Mouse (Mus musculus) liver, embryonic 12.5 days (tissue): ENCODE data around the gene Ccar1. TPM values are rescaled to one million over a fixed set of nuclear protein-coding genes. Genes with fewer than 3 reads are reported as not detected.
"Not testable (repeated sequence)": the region's sequence is repeated elsewhere in the genome, so short reads cannot be mapped to it uniquely, and the experiment has no call there.

ENCODE experiments used
- ATAC-seq: fragments of 200-750 bp; cut with Nextera tagmentation; 2 replicates; pipeline ENCODE4 v1.8.0; 2017; ENCODE audit warnings: moderate number of reproducible peaks, mild to moderate bottlenecking, moderate library complexity
- H3K27ac ChIP-seq: fragments of 300-500 bp; sonication (generic); 2 replicates; pipeline ENCODE4 v1.5.1; 2016; ENCODE audit warnings: mild to moderate bottlenecking
- H3K27me3 ChIP-seq: fragments of 300-500 bp; sonication (generic); replicated peaks from 2 replicates; pipeline ENCODE4 v1.6.1; 2016; ENCODE audit warnings: mild to moderate bottlenecking, moderate library complexity
- H3K36me3 ChIP-seq: fragments of 300-500 bp; sonication (generic); 2 replicates; pipeline ENCODE4 v1.6.1; 2016; ENCODE audit warnings: mild to moderate bottlenecking, moderate library complexity
- H3K4me1 ChIP-seq: fragments of 300-500 bp; sonication (generic); 2 replicates; pipeline ENCODE4 v1.6.1; 2016
- H3K4me2 ChIP-seq: fragments of 300-500 bp; sonication (generic); 2 replicates; pipeline ENCODE4 v1.6.1; 2016; ENCODE audit warnings: mild to moderate bottlenecking, moderate library complexity
- H3K4me3 ChIP-seq: fragments of 300-500 bp; sonication (generic); 2 replicates; pipeline ENCODE4 v1.5.1; 2016; ENCODE audit warnings: mild to moderate bottlenecking, moderate library complexity
- H3K9ac ChIP-seq: fragments of 300-500 bp; sonication (generic); 2 replicates; pipeline ENCODE4 v1.6.1; 2016; ENCODE audit warnings: mild to moderate bottlenecking, moderate library complexity
- H3K9me3 ChIP-seq: fragments of 300-500 bp; sonication (generic); replicated peaks from 2 replicates; pipeline ENCODE4 v1.6.1; 2016; ENCODE audit warnings: mild to moderate bottlenecking, moderate library complexity
- WGBS: fragments of 180-500 bp; shearing (Covaris S2); methylation state at CpG from one replicate; pipeline ENCODE4 v1.1.7; 2016; ENCODE audit not compliant: insufficient replicate concordance; 5-methylcytosine and 5-hydroxymethylcytosine counted together
- polyA plus RNA-seq: library from polyadenylated mRNA; unstranded; fragments of >200 nt; fragmentation: Nextera tagmentation; extraction: Ambion mirVana; gene quantifications from 2 replicates; pipeline ENCODE4 v1.2.1, GENCODE M21; 2016

Gene Ccar1
- polyA plus RNA-seq, 1 experiment from 2014 or later, result 78.7 TPM

DNA sequence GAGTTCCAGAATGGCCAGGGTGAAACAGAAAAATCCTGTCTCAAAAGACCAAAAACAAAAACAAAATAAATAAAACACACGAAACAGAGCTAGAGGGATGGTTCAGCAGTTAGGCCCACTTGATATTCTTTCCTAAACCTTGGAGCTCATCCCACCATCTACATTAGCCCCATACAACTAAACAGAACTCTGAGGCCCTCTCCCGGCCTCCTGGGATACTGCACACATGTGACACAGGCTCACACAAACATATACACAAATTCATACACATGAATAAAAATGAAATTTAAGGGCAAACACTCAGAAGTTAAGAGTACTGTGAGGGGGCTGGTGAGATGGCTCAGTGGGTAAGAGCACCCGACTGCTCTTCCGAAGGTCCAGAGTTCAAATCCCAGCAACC lies 2.1 kb upstream of the Ccar1 start:
- no peak overlapping the region for H3K9ac ChIP-seq
- H3K4me2 ChIP-seq, result no peak overlapping the region
- peaks cover 28% of the 10 kb centered on the region for H3K4me1 ChIP-seq
- peaks cover 16% of the 10 kb centered on the region for H3K36me3 ChIP-seq
- H3K27me3 ChIP-seq, result no peaks in the 10 kb centered on the region
- H3K9me3 ChIP-seq, result no peaks in the 10 kb centered on the region
- ATAC-seq, result no peak
- no peak overlapping the region for H3K27ac ChIP-seq
- no peak overlapping the region for H3K4me3 ChIP-seq
- WGBS, result 90% methylated on average over 4 of the region's 4 CpGs

DNA sequence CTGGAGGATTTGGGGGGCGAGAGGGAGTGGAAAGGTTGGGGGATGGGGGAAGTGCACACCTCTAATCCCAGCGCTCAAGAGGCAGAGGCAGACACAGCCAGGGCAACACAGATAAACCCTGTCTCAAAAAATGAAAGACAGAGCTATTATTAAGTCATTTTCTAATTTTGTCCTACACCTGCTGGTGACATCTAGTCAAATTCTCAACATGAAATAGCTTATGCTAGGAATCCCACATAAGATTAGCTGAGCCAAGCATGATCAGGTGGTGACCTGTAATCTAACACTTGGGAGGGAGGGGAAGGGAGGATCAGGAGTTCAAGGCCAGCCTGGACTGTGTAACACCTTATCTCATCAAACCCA lies 986 bp upstream of the Ccar1 start:
- no peaks in the 10 kb centered on the region for H3K27me3 ChIP-seq
- peak overlapping the region; percentile 98 for H3K27ac ChIP-seq
- peak overlapping the region; percentile 82 for H3K4me2 ChIP-seq
- peaks cover 28% of the 10 kb centered on the region for H3K36me3 ChIP-seq
- H3K4me3 ChIP-seq, result peak overlapping the region; percentile 98
- 35% methylated on average over 2 of the region's 2 CpGs for WGBS
- peak overlapping the region; percentile 99 for H3K9ac ChIP-seq
- no peak for ATAC-seq
- no peaks in the 10 kb centered on the region for H3K9me3 ChIP-seq
- peaks cover 31% of the 10 kb centered on the region for H3K4me1 ChIP-seq

DNA sequence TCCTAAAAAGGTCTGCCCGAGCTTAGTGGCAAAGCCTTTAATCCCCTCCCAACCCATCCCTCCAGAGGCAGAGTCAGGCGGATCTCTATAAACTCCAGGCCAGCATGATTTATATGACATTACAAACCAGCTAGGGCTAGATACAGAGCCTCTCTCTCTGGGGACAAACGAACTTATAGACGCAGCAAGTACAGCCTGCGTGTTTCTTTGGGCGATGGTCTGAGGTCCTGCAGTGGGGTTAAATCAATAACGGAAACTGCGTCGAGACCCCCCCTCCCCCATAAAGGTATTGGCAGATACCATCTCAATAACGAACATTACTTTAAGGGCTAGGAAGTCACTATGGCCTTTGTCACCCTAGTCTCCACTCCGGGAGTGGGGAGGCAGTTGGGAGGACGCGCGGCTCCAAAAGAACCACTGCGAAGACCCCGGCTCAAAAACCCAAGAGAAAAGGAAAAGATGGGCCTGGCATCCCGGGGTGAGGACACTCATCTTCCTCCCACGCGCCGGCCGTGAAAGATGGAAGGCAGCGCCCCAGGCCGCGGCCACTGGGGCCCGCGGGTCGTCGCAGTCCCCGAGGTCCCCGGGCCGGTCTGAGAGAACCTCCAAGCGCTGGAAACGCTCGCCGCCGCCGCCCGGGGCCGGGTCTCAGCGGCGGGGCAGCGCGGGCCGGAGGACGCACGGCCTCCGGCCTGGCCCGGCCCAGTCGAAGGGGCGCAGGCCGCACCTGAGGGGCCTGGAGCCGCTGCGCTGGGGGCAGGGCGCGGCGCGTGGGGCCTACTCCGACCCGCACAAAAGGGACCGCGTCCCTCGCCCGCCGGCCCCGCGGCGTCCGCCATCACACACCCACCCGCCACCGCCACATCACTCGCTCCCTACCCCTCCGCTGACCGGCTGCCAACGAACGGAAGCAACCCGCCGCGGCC lies 572 bp downstream of the Ccar1 start:
- peak overlapping the region; percentile 98 for H3K27ac ChIP-seq
- peak overlapping the region; percentile 99 for H3K9ac ChIP-seq
- peak overlapping the region; percentile 98 for H3K4me3 ChIP-seq
- no peaks in the 10 kb centered on the region for H3K27me3 ChIP-seq
- peaks cover 31% of the 10 kb centered on the region for H3K4me1 ChIP-seq
- H3K36me3 ChIP-seq, result peaks cover 43% of the 10 kb centered on the region
- ATAC-seq, result peak; percentile 74
- H3K4me2 ChIP-seq, result peak overlapping the region; percentile 82
- H3K9me3 ChIP-seq, result no peaks in the 10 kb centered on the region
- 1% methylated on average over 78 of the region's 78 CpGs for WGBS

DNA sequence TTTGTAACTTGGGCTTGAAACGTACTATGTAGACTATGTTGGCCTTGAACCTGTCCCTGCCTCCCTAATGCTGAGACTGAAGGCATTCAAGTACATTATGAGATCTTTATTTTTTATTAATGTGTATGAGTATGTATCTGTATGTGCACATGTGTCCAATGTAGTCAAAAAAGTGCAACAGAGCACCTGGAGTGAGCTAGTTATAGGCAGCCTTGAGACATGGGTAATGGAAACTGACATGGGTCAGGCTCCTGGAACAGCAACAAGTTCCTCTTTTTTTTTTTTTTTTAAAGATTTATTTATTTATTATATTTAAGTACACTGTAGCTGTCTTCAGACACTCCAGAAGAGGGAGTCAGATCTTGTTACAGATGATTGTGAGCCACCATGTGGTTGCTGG lies 10.3 kb downstream of the Ccar1 start:
- WGBS, result 82% methylated on average over 1 of the region's 1 CpGs
- H3K9ac ChIP-seq, ATAC-seq, H3K9me3 ChIP-seq, H3K27ac ChIP-seq, H3K27me3 ChIP-seq, H3K4me3 ChIP-seq, H3K4me1 ChIP-seq, H3K4me2 ChIP-seq: not testable (repeated sequence)
- peaks cover 98% of the 10 kb centered on the region for H3K36me3 ChIP-seq

DNA sequence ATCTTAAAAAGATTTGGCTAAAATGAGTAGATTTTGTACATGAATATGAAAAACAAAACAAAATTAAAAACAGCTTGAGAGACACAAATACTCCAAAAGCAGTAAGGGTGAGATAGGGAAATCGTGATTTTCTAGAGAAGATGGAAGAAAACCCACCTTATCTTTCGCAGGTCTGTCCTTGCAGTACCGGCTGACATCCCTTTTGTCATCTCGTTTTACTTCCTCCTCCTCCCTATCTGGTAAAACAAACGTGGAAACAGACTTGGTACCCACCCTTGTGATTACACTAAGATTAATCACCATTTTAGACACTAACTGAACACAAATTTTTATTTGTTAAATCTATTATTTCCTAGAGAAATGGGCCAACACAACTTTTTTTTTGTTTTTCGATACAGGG lies 41.3 kb downstream of the Ccar1 start:
- no peaks in the 10 kb centered on the region for H3K9me3 ChIP-seq
- peaks cover 98% of the 10 kb centered on the region for H3K36me3 ChIP-seq
- WGBS, result 46% methylated on average over 6 of the region's 6 CpGs
- H3K9ac ChIP-seq, result no peak overlapping the region
- H3K4me2 ChIP-seq, result no peak overlapping the region
- no peaks in the 10 kb centered on the region for H3K27me3 ChIP-seq
- H3K4me3 ChIP-seq, result no peak overlapping the region
- H3K27ac ChIP-seq, result no peak overlapping the region
- no peaks in the 10 kb centered on the region for H3K4me1 ChIP-seq
- ATAC-seq, result no peak

DNA sequence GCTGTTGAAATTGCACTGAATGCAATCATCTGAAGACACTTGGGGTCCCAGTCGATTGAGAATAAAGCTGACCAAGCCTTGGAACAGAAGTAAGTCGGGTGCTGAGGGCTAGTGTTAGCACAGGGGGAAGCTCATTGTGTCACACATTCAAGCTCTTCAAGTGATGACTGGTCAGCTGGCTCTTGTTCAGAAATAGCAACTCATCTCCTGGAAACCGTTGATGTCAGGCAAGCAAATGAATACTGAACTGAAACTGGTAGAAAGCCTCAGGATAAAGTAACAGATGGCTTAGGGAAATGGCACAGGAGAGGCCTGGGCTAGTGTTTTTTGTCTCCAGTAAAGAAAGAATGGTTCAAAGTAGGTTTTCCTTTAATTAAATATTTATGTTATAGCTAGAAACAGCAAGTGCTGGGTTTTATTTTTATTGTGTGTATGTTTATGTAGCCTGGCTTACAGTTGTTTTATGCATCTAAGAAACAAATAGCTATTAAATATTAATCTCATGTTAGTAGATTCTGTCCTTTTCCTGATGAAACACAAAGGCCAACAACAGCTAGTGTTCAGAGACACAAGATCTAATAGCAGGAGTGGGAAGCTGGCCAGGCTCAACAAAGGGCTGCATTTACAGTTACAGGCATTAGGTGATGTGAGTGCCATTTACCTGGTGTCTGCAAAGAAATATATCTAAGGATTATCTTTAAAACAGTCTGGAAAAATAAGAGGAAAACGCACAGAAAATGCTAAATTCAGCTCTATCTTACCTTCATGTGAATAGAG lies 51.9 kb downstream of the Ccar1 start:
- Histone ChIP-seq H3K4me1 (no peaks in the 10 kb centered on the region), H3K27ac (no peak overlapping the region), H3K9me3 (no peaks in the 10 kb centered on the region), H3K27me3 (no peaks in the 10 kb centered on the region), H3K36me3 (peaks cover 43% of the 10 kb centered on the region), H3K4me3 (no peak overlapping the region), H3K4me2 (no peak overlapping the region), H3K9ac (no peak overlapping the region)
- ATAC-seq, result no peak
- 70% methylated on average over 4 of the region's 4 CpGs for WGBS

DNA sequence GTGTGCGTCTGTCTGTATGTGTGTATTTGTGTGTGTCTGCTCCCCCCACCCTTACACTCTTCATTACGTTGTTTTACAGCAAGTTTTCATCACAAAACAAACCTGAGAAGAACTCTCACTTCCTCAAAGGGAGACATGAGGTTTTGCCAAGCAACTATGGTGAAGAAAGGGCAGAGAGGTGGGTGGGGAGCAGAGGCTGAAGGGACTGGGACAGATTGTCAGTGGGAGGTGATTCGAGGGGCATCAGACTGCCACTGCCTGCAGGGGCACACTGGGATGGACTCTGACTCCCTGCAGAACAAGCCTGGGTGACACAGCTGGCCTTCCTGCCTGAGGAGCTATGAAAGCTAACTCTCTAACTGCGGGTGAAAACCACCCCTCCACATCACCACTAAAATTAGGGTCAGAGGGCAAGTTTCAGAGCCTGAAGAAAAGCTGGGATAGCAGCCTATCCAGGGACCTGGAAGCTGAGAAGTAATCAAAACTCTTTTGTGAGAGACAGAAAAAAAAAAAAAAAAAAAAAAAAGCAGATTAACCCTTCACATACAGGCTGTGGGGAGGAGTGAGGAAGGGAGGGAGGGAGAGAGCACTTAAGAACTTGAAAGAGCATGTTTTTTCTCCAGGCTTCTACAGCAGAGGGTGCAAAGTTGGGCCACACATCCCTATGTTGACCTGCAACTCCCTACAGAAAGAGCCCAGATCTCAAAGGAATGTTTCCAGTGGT lies 55.0 kb downstream of the Ccar1 start:
- 41% methylated on average over 4 of the region's 4 CpGs for WGBS
- no peaks in the 10 kb centered on the region for H3K4me1 ChIP-seq
- no peak overlapping the region for H3K27ac ChIP-seq
- no peaks in the 10 kb centered on the region for H3K9me3 ChIP-seq
- no peak overlapping the region for H3K9ac ChIP-seq
- peaks cover 21% of the 10 kb centered on the region for H3K36me3 ChIP-seq
- no peaks in the 10 kb centered on the region for H3K27me3 ChIP-seq
- no peak overlapping the region for H3K4me2 ChIP-seq
- ATAC-seq, result no peak
- no peak overlapping the region for H3K4me3 ChIP-seq

DNA sequence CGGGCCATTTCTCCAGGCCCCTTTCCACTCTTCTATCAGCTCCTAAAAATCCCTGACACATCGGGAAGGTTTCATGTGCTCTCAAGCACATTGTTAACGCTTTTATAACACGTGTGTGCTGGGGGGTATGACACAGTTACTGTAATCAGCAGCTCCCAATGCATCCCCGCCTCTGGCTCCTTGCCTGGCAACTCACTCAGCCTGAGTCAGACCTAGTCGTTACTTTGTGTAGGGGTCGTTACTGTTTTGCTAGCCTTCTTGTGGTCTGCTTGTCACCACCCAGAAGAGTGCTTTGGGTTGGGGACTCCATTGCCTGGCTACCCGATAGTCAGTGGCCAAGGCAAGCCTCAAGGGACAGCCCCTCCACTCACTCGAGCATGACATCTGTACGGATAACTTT lies 61.3 kb downstream of the Ccar1 start:
- H3K9ac ChIP-seq, result no peak overlapping the region
- H3K4me2 ChIP-seq, result no peak overlapping the region
- no peak overlapping the region for H3K4me3 ChIP-seq
- H3K9me3 ChIP-seq, result no peaks in the 10 kb centered on the region
- H3K4me1 ChIP-seq, result peaks cover 6% of the 10 kb centered on the region
- no peaks in the 10 kb centered on the region for H3K36me3 ChIP-seq
- ATAC-seq, result no peak
- 57% methylated on average over 10 of the region's 10 CpGs for WGBS
- H3K27ac ChIP-seq, result no peak overlapping the region
- H3K27me3 ChIP-seq, result peaks cover 28% of the 10 kb centered on the region

DNA sequence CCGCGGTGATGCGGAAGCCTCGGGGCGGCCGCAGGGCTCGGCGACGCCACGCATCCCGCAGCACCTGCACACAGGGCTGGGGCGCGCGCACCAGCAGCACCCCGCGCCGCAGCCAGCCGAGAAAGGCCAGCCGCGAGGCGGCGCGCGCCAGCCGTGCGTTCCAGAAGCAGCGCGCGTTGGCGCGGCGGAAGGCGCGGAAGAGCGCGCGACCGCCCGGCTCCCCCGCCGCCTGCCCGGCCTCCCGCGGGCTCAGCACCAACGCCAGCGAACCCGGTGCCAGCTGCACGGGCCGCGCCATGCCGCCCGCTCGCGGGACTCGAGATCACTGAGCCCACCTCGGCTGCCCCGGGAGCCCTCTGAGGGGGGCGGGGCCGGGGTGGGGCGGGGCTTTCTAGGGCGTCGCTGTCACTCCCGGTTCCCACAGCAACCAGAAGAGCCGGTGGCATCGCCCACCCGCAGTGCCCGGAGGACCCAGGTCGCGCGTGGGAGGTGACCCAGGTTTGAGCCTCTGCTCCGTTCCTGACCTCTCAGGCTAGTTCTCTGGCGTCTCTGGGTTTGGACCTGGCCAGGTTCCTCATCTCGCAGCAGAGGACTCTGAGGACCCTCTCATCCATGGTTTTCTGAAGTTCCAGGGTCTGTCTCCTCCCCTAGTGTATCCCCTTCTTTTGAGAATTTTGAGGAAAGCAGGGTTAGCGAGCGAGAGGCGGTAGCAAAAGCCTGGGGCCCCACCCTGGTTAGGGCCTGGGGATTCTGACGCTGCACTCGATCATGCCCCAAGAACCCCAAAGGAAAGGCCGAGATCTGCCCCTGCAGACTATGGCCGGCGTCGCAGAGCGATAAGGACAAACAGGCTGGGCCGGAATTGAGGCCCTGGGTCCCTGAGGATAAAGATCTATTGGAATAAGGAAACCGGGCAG lies 66.1 kb downstream of the Ccar1 start, which contains the start of gene Stox1:
Gene Stox1 (minus strand): TSS at position 358 of the 917 bp plus-strand sequence.
- Histone ChIP-seq H3K27me3 (peaks cover 76% of the 10 kb centered on the region), H3K4me2 (peak within 1 kb of the TSS; percentile 88), H3K4me3 (peak within 1 kb of the TSS; percentile 66), H3K9ac (peak within 1 kb of the TSS; percentile 31), H3K4me1 (peaks cover 6% of the 10 kb centered on the region), H3K9me3 (no peaks in the 10 kb centered on the region), H3K36me3 (no peaks in the 10 kb centered on the region), H3K27ac (no peak within 1 kb of the TSS)
- WGBS, result 1% methylated on average over 79 of the region's 85 CpGs
- peak; percentile 73 for ATAC-seq

DNA sequence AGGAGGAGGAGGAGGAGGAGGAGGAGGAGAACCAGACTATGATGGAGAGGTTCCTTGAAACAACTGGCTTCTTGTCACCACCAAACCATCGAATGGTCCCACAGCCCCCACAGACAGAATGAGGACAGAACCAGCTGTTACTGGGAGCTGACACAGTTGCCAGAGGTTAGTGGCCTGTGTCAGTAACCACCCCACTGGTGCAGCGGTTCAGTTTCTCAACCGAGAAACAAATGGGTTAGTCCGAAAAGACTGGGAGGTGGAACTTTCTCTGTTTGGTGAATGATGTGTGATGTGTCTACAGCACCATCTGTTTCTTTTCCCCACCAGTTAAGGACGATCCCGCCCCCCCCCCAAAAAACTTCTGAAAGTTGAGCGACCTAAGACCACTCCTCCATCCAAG lies 67.2 kb downstream of the Ccar1 start:
- no peaks in the 10 kb centered on the region for H3K36me3 ChIP-seq
- H3K4me1 ChIP-seq, result peaks cover 6% of the 10 kb centered on the region
- 23% methylated on average over 7 of the region's 7 CpGs for WGBS
- H3K9ac ChIP-seq, result no peak overlapping the region
- peak overlapping the region; percentile 66; the same call in 1 of the 2 replicates for H3K4me3 ChIP-seq
- H3K9me3 ChIP-seq, result no peaks in the 10 kb centered on the region
- H3K27me3 ChIP-seq, result peaks cover 70% of the 10 kb centered on the region
- H3K27ac ChIP-seq, result no peak overlapping the region
- H3K4me2 ChIP-seq, result peak overlapping the region; percentile 88
- ATAC-seq, result no peak

DNA sequence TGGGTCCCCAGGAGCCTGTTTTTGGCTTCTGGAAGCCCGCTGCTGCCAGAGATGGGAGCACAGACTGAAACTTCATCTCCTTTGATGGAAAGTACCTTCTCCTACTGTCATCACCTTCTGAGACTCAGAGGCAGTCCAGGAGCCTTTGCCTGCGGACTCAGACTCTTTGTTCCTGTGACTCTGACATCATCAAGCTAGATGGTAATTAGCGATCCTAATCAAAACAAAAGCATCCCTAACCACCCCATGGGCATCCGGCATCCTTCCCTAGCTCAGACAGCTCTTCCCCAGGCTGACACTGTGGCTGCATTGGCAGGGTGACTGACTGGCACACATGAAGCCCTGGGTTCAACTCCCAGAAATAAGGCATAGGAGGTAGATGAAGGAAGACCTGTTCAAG lies 69.4 kb downstream of the Ccar1 start:
- 24% methylated on average over 4 of the region's 4 CpGs for WGBS
- Histone ChIP-seq H3K4me2 (no peak overlapping the region), H3K4me3 (no peak overlapping the region), H3K36me3 (no peaks in the 10 kb centered on the region), H3K9me3 (no peaks in the 10 kb centered on the region), H3K4me1 (peaks cover 6% of the 10 kb centered on the region), H3K27me3 (peaks cover 66% of the 10 kb centered on the region), H3K27ac (no peak overlapping the region), H3K9ac (no peak overlapping the region)
- no peak for ATAC-seq
